Mouse (Mus musculus) embryonic fibroblast, embryonic 13.5 days (primary cell): Measurements from ENCODE around the gene Rexo1. TPM values are rescaled to one million over a fixed set of nuclear protein-coding genes. Genes with fewer than 3 reads are reported as not detected.

Experiments used
- H3K27ac ChIP-seq: 2 replicates; pipeline ENCODE4 v1.5.1; 2012; ENCODE audit warnings: low read length, control low read depth, inconsistent platforms; ENCODE audit not compliant: insufficient read depth
- H3K4me1 ChIP-seq: 2 replicates; pipeline ENCODE4 v1.6.1; 2011; ENCODE audit warnings: low read length; ENCODE audit not compliant: control insufficient read depth, insufficient read depth
- H3K4me3 ChIP-seq: 2 replicates; pipeline ENCODE4 v1.5.1; 2011; ENCODE audit warnings: mild to moderate bottlenecking, control low read depth, low read length; ENCODE audit not compliant: insufficient read depth
- CTCF ChIP-seq: IDR thresholded peaks from 2 replicates; pipeline ENCODE4 v1.5.1; 2011; ENCODE audit warnings: mild to moderate bottlenecking, control low read depth, low read length, moderate library complexity, borderline replicate concordance; ENCODE audit not compliant: insufficient read depth
- POLR2A ChIP-seq: IDR thresholded peaks from 2 replicates; pipeline ENCODE4 v1.6.1; 2011; ENCODE audit warnings: low read depth, mild to moderate bottlenecking, control low read depth, low read length, moderate library complexity
- polyA plus RNA-seq: library from polyadenylated mRNA; stranded (reverse); fragments of >200 nt; gene quantifications from 2 replicates; pipeline ENCODE4 v1.2.4, GENCODE M21; 2011; ENCODE audit warnings: low read depth; ENCODE audit not compliant: missing spikeins, insufficient read length

Rexo1 gene
- polyA plus RNA-seq, 1 experiment, result 21.9 TPM

DNA sequence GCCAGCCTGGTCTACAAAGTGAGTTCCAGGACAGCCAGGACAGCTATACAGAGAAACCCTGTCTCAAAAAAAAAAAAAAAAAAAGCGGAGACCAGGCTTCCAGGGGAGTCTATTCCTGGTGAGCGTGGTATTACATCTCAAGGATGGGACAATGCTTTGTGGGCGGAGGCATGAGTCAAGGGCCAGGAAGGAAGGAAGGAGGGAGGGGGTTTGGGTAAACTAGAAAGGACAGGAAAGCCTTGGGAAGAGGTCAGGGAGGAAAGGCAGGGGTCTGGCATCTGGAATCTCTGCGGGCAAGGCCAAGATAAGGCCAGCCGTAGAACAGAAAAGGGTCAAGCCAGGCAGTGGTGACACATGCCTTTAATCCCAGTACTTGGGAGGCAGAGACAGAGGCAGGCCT, 21.9 kb downstream of the Rexo1 start:
- Histone ChIP-seq H3K4me1 (0 out of 2 replicates have a peak, but pooled peaks cover 3% of the 10 kb centered on the region), H3K27ac (no peak overlapping the region), H3K4me3 (no peak overlapping the region)
- TF ChIP-seq CTCF, result no peak
- TF ChIP-seq POLR2A, result no peak

DNA sequence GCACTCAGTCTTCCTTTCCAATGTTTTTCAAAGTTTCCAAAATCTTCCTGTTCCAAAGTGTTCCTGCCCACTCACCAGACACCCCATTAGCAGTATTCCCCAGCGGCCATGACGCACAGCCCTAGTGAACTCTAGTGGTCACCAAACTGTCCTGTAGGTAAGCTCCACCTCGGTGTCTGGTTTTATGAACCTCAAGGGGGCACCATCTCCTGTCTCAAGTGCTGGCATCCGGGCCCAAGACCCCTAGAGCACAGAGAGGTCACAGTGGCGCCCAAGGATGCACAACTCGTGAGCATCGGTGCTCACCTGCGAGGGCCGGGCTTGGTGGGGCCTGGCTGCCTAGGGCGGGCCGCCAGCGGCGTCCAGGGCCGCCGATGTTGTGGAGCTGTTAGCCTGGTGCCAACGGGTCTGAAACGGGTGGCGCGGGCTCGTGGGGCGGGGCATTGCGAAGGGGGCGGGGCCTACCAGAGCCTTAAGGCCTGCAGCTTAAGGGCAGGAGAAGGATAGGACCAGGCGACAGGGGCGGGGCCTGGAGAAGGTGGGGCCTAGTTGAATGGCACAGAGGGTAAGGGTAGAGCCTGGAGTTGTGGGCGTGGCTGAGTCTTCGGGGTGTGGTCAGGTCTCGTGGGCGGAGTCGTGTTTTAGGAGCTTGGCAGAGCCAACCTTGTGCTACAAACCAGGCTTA, 22.5 kb downstream of the Rexo1 start, which contains the start of gene Atp8b3:
Atp8b3 (minus strand) TSS at position 415 of the 685 bp plus-strand sequence.
- no peak within 1 kb of the TSS for H3K27ac ChIP-seq

DNA sequence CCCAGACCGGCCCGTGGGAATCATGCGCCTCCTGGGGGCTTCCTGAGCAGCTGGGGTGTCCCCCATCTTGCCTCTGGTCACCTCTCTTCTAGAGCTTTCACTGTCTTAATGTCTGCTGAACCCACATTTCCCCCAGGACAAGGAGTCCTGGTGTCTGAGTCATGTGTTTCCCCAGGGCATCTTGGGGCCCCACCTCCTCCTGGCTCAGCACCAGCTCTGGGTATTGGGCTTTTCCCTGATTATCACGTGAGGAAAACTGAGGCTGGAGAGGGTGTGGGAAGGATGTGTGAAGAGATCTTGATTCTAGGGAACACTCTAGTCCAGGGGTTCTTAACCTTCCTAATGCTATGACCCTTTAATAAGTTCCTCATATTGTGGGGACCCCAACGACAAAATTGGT, 23.2 kb downstream of the Rexo1 start:
- TF ChIP-seq CTCF, result no peak
- no peak for TF ChIP-seq POLR2A
- Histone ChIP-seq H3K27ac (no peak overlapping the region), H3K4me3 (no peak overlapping the region), H3K4me1 (0 out of 2 replicates have a peak, but pooled peaks cover 3% of the 10 kb centered on the region)

More for the DNA sequence above, 22.5 kb downstream of the Rexo1 start, which contains the start of gene Atp8b3:
- no peak within 1 kb of the TSS for H3K4me3 ChIP-seq
- 0 out of 2 replicates have a peak, but pooled peaks cover 3% of the 10 kb centered on the region for H3K4me1 ChIP-seq
- TF ChIP-seq CTCF (no peak), POLR2A (no peak)

DNA sequence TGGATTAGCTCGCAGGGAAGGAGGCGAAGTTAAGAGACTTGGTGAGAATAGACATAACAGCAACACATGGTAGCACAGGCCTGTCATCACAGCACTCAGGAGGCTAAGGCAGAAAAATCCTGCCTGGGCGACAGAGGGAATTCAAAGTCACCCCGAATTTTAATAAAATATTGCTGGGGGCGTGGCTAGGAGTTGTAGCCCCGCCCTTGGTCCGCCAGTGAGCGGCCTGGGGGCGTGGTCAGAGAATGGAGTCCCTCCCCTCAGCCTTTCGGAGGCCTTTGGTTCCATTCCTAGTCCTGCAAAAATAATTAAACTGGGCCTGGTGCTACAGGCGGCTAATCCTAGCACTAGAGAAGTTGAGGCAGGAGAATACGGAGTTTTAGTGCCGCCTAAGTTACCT, 25.6 kb downstream of the Rexo1 start:
- H3K4me3 ChIP-seq, result no peak overlapping the region
- no peak overlapping the region for H3K27ac ChIP-seq
- H3K4me1 ChIP-seq, result 0 out of 2 replicates have a peak, but pooled peaks cover 3% of the 10 kb centered on the region
- TF ChIP-seq POLR2A (no peak), CTCF (no peak)

DNA sequence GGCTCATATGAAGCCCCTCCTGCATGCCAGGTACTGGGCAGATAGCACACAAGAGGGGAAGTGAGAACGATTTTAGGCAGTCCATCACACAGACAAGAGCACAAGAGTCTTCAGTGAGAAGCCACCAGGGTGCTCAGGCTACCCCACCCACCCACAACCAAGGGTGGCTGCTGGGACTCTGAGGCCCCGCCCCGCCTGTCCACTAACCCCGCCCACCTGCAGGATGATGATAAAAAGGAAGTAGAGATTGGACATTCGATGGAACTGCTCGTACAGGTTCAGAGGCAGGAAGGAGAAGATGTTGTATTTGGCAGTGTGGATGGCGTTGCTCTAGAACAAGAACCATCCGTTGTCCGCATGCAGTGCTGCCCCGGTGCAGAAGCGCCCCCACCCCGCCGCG, 26.3 kb downstream of the Rexo1 start:
- H3K4me1 ChIP-seq, result 0 out of 2 replicates have a peak, but pooled peaks cover 3% of the 10 kb centered on the region
- no peak overlapping the region for H3K4me3 ChIP-seq
- no peak overlapping the region for H3K27ac ChIP-seq
- no peak for TF ChIP-seq POLR2A
- TF ChIP-seq CTCF, result no peak

DNA sequence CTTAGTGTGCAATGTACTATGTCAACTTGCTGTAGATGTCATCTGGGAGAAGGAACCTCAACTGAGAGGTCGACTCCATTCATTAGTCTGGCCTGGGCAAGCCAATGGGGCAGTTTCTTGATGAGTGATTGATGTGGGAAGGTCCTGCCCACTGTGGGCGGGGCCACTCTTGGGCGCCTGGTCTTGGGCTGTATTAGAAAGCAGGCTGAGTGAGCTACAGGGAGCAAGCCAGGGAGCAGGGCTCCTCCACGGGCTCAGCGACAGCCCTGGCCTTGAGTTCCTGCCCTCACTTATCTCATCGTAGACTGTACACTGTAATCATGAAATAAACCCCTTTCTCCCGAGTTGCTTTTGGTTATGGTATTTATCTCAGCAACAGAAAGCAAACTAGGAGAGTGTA, 27.7 kb downstream of the Rexo1 start:
- TF ChIP-seq CTCF (no peak), POLR2A (no peak)
- Histone ChIP-seq H3K4me1 (0 out of 2 replicates have a peak, but pooled peaks cover 3% of the 10 kb centered on the region), H3K27ac (no peak overlapping the region), H3K4me3 (no peak overlapping the region)

DNA sequence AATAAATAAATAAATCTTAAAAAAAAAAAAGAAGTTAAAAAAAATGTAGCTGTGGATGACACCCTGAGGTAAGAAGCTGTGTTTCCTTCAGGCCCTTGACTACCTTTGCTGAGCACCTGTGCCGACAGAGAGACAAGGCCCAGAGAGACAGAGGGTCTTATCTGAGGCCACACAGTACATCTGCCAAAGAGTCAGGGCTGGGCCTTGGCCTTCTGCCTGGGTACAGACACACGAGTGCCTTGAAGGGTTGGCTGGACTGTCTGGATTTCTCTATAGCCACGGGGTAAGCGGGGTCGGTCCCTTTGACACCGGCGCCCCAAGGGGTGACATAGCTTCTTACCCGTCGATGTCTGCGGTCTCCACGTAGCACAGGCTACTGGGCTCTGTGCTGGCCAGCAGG, 28.6 kb downstream of the Rexo1 start:
- H3K4me3 ChIP-seq, result no peak overlapping the region
- H3K4me1 ChIP-seq, result no peaks in the 10 kb centered on the region
- no peak overlapping the region for H3K27ac ChIP-seq
- no peak for TF ChIP-seq POLR2A
- TF ChIP-seq CTCF, result no peak

DNA sequence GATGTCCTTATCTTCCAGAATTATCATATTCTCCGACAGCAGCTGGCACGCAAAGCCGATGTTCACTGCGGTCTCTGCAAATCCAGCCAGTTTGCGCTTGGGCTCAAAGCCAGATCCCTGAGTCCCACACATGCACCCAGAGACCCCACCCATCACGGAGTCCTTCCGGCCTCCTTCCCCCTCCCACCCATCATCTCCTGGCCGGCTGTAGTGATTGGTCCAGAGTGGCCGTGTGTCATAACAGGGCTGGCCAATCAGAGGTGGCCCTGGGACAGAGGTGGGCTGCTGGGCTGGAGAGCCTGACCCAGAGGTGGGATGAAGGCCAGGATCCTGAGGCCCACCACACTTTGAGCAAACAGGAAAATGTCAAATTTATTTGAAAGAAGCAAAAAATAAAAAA, 35.2 kb downstream of the Rexo1 start:
- Histone ChIP-seq H3K27ac (no peak overlapping the region), H3K4me3 (no peak overlapping the region), H3K4me1 (no peaks in the 10 kb centered on the region)
- TF ChIP-seq CTCF, result no peak
- TF ChIP-seq POLR2A, result no peak

DNA sequence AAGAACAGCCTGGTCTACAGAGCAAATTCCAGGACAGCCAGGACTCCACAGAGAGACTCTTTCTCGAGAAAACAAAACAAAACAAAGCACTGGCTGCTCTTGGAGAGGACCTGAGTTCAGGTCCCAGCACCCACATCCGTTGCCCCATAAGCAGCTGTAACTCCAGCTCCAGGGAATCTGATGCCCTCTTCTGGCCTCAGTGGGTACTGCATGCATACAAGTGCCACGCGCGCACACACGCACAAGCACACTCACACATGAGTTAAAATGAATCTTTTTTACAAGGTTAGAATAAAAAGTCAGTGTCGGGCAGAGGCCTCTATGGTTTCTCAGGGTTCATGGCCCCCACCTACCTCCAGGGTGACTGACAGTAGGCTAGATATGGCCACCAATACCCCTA, 38.1 kb downstream of the Rexo1 start:
- Histone ChIP-seq H3K4me3 (no peak overlapping the region), H3K27ac (no peak overlapping the region), H3K4me1 (no peaks in the 10 kb centered on the region)
- TF ChIP-seq POLR2A (no peak), CTCF (peak; percentile 21; the same call in 1 of the 2 replicates)

DNA sequence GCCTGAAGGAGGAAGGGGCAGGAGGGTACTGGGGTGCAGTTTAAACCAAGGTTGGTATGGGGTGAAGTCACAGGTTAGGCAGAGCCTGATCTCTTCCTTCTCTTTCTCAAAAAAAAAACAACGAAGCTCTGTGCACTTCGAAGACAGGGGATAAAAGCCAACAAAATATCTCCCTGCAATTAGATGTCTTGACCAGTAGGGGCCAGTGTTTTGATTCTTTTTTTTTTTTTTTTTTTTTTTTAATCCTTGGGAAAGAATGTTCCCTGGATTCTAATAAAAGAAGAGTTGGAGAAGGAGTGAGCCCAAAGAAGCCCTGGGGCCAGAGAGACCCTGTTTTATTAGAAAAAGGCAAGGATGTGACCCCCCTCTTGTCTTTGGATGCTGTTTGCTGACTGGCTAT, 42.1 kb downstream of the Rexo1 start:
- Histone ChIP-seq H3K4me3 (no peak overlapping the region), H3K4me1 (no peaks in the 10 kb centered on the region), H3K27ac (no peak overlapping the region)
- TF ChIP-seq CTCF (no peak), POLR2A (no peak)
